Mouse (Mus musculus): ENCODE results near the gene Ddx41. TPM values are rescaled to one million over a fixed set of nuclear protein-coding genes. Genes with fewer than 3 reads are reported as not detected.

The Ddx41 gene
- total RNA-seq, 1 experiment from 2014 or later = 67.7 TPM

DNA sequence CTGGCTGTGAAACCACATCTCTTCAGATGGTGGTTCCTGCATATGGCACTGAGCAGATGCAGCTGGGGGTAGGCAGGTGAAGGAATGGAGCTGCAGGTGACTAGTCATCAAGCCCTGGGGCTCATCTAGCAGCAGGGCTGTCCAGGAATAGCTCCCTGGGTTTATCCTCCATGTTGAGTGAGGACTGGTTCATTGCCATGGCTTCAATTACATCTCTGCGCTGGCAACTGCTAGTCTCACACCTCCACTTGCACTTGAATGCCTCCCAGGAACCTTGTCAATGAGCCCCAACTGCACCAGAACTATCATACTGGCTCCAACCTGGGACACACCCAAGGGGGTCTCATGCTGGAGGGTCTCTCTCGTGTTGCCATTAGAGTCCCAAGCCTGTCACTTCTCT is 11.5 kb upstream of the Ddx41 start:
- no peak for ATAC-seq (replicated peaks; ENCODE audit: insufficient number of reproducible peaks, low FRiP score, low TSS enrichment, poor library complexity, severe bottlenecking)

- ATAC-seq (replicated peaks; ENCODE audit: insufficient number of reproducible peaks, low FRiP score, low TSS enrichment, poor library complexity, severe bottlenecking) = no peak
Measured at GRCm38 (mm10) chr13:55544792-55545191, 8.3 kb upstream of the Ddx41 start.

- no peak for ATAC-seq (replicated peaks; ENCODE audit: insufficient number of reproducible peaks, low FRiP score, low TSS enrichment, poor library complexity, severe bottlenecking)
Measured at GRCm38 (mm10) chr13:55543447-55543846, 7.0 kb upstream of the Ddx41 start.

- no peak for ATAC-seq (replicated peaks; ENCODE audit: insufficient number of reproducible peaks, low FRiP score, low TSS enrichment, poor library complexity, severe bottlenecking)
Measured at GRCm38 (mm10) chr13:55542891-55543290, 6.4 kb upstream of the Ddx41 start.

DNA sequence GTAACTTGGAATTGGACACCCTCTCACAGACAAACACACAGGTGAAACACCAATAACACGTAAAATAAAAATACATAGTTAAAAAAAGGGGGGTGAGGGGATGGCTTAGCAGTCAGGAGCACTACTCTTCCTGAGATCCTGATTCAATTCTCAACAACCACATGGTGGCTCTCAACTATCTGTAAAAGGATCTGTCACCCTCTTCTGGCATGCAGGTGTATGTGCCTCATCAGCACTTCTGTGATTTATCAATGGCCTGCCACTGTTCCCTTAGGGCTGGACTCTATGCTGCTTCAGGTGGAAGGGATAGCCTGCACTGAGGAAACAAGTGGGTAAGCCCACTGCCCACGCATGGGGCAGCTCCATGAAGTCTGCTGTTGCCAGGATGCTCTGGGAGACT is 4.5 kb upstream of the Ddx41 start:
- no peak for ATAC-seq (replicated peaks; ENCODE audit: insufficient number of reproducible peaks, low FRiP score, low TSS enrichment, poor library complexity, severe bottlenecking)

DNA sequence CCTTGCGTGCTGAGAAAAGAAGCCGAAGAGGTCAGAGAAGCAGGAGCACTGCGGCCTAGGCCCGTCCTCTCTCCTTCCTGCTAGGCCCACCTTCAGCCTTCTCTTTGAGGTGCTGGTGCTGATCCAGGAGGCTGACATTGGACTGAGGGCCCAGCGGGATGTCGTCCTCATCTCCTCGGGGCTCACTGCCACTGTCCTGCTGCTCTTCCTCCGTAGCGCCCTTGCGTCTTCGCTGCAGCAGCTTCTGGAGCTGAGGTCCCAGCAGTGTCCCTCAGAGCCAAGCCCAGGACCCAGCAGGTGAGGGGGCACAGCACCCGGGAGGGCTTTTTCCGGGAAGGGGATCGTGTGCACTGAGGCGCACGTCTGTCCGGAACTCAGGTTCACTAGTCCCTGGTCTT is 663 bp downstream of the Ddx41 start:
- no peak for ATAC-seq (replicated peaks; ENCODE audit: insufficient number of reproducible peaks, low FRiP score, low TSS enrichment, poor library complexity, severe bottlenecking)

DNA sequence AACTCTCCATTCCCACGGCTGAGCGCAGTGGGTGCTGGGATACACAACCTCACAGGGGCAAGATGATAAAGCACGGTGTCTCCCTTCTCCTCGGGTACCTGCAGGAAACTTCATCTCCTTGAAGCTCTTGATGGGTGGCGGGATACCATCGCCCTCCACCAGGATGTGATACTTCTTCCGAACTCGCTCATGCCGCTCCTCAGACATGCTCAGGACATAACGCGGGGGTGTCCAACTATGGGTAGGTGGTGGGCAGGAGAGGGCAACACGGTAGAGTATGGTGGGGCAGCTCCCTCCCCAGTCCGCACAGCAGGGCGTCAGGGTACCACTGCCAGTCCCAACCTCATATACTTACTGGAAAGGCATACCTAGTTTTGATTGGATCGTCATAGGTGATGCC is 1.3 kb downstream of the Ddx41 start:
- ATAC-seq (replicated peaks; ENCODE audit: insufficient number of reproducible peaks, low FRiP score, low TSS enrichment, poor library complexity, severe bottlenecking) = no peak

DNA sequence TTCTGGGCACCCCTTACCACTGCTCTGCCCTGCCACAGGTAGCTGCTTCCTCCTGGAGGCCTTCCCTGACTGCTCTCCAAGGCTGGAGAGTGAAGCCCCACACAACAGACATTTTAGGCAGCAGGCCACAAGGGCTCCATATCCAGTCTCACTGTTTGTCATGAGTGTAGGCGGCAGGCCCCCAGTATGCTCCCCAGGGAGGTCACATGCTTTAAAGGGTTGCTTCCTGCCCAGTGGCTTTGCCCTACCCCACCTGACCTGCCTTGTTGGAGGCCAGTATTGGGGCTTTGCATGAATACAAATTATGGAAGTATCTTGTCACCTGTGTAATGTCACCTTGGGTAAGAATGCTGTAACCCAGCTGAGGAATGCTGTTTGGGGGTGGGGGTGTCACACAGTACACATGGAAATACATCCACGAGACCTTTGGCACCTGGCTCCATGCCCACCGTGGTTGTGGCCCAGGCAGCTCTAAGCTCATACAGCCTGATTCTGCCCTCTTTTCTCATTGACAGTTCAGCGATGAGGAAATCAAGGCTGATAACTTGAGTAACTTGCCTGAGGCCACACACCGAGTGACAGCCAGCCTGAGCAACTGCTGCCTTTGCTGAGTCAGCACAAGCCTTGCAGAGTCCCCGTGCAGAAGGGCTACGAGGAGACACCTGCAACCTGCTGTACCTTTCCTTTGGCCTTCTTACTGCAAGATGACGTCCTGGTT is 7.1 kb downstream of the Ddx41 start, which contains the start of gene Dok3:
TSS of gene Dok3 (minus strand) at position 99 of the 718 bp plus-strand sequence.
- ATAC-seq (replicated peaks; ENCODE audit: insufficient number of reproducible peaks, low FRiP score, low TSS enrichment, poor library complexity, severe bottlenecking) = no peak

DNA sequence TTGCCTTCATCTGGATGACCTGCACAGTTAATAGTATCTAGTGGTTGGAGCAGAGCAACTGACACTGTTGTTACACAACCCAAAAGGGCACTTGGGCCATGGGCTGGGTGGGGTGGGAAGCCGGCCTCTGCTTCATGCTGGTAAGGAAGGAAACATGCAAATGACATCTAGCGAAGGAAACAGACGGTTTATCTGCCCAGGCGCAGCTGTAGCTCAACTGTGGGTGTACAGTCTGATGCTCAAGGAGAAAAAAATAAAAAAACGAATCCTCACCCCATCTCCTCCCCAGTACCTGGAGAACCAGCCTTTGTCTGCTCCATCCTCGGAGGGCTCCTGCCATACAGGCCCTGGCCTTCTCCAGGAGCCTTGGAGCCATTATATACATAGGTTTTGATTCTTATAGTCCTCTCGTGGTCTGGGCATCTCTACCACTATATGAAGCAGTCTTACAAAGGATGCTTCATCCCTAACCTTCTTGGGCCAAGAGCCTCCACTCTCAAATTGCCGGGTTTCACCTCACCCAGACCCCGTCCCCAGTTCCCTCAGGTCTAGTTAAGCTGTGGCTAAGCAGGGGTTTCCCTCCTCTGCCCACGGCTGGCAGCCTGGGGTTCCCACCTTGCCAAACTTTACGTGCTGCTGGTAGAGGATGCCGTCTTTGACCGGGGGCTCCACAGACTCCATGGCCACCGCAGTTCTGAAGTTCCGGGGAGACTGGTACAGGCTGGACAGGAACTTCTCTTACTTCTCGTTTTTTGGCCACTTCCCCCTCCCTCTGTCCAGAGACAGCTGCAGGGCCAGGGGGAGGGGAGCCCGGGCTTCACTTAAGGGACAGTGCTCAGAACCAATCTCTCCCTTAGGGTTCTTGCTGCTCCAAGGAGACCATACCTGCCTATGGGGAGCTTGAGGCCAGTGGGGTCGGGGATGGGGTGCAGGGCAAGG is 8.4 kb downstream of the Ddx41 start:
- peak; percentile 69 for ATAC-seq (replicated peaks; ENCODE audit: insufficient number of reproducible peaks, low FRiP score, low TSS enrichment, poor library complexity, severe bottlenecking)

DNA sequence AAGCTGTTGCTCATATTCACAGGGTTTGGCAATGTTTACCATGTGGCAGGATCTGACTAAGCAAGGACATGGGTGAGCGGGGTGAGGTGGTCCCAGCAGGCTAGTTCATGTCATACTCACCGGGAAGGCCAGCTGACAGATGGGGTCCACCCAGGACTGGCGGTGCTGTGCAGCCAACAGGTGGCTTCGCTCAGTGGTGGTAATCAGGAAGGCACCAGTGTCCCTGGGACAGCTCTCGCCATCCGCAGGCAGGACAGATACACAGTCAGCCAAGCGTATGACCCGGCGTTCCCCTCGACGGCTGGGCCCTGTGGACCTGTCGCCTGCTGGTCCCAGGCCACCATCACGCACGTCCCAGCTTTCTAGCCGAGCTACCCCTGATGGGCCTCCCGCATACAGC is 9.2 kb downstream of the Ddx41 start:
- ATAC-seq (replicated peaks; ENCODE audit: insufficient number of reproducible peaks, low FRiP score, low TSS enrichment, poor library complexity, severe bottlenecking) = no peak

DNA sequence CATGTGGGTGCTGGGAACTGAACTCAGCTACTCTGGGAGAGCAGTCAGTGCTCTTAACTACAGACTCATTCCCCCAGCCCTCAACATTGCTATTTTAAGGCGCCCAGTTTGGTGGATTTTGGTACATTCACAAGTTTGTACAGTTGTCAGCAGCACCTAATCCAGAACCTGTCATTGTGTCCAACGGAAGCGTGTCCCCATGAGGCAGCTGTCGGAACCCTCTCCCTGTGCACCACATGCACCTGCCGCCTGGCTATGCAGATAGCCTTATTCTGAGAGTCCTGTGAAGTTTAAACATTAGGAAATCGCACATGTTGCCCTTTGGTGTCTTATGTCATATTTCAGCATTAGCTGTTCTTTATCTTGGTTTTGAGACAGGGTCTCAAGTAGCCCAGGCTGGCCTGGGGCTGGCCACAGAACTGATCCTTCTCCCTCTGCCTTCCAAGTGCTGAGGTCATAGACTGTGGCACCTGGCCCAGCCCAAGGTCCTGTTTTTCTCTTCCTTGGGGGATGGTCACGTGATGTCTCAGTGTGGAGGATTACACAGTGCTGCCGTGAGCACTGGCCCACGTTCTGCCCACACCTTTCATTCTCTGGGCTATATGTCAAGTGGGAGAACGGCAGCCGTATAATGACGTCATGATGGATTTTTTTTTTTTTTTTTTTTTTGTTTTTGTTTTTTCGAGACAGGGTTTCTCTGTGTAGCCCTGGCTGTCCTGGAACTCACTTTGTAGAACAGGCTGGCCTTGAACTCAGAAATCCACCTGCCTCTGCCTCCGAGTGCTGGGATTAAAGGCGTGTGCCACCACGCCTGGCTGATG is 10.5 kb downstream of the Ddx41 start:
- no peak for ATAC-seq (replicated peaks; ENCODE audit: insufficient number of reproducible peaks, low FRiP score, low TSS enrichment, poor library complexity, severe bottlenecking)

DNA sequence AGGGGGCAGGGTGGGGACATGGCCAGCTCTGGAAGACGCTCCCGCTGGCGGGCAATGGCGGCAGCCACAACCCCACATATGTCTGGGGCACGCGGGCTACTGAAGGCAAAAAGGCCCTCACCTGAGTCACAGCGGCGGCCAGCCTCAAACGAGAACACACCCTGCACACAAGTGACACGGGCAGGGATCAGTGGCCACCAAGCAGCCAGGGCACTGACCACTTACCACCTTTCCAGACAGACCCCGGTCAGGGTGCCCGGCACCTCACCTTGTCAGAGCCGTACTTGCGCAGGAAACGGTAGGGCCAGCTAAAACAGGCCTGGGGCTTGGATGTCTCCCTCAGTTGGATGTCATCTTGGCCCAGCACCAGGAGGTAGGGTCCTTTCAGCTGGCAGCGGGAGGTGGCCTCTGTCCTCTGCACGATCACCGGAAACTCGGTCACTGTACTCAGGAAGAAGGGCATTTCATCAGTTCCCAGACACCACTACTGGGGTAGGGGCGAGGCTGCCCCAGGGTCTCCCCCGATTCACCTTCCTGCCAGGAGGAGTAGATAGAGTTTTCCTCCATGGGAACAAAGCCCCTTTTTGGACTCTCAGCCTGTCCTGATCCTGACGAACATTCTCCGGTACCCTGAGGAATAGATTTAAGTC is 12.4 kb downstream of the Ddx41 start:
- no peak for ATAC-seq (replicated peaks; ENCODE audit: insufficient number of reproducible peaks, low FRiP score, low TSS enrichment, poor library complexity, severe bottlenecking)

- no peak for ATAC-seq (replicated peaks; ENCODE audit: insufficient number of reproducible peaks, low FRiP score, low TSS enrichment, poor library complexity, severe bottlenecking)
Measured at GRCm38 (mm10) chr13:55523278-55523677, 13.2 kb downstream of the Ddx41 start.

GRCm38 (mm10) chr13:55522730-55523129 is 13.7 kb downstream of the Ddx41 start:
- no peak for ATAC-seq (replicated peaks; ENCODE audit: insufficient number of reproducible peaks, low FRiP score, low TSS enrichment, poor library complexity, severe bottlenecking)

- ATAC-seq (replicated peaks; ENCODE audit: insufficient number of reproducible peaks, low FRiP score, low TSS enrichment, poor library complexity, severe bottlenecking) = peak; percentile 32
Measured at GRCm38 (mm10) chr13:55519606-55520005, 16.9 kb downstream of the Ddx41 start.

- peak; percentile 64 for ATAC-seq (replicated peaks; ENCODE audit: insufficient number of reproducible peaks, low FRiP score, low TSS enrichment, poor library complexity, severe bottlenecking)
Measured at GRCm38 (mm10) chr13:55516955-55517354, 19.5 kb downstream of the Ddx41 start.

DNA sequence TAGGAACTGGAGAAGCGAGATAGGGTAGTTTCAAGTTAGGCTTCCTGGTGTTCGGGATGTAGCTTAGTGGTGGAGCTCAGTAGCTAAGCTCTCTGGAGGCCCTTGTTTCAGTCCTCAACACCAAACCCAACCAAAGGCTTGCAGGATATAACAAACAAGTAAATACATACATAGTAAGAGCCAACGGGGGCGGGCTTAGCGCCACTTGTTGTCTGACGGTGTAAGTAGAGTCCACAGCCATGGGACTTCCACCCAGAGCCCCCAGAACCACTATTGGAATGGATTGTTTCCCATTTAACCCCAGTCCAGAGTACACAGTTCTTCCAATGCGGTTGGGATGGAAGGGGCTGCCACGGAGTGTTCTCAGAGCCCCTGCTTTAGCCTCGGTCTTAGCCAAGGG is 22.6 kb downstream of the Ddx41 start:
- no peak for ATAC-seq (replicated peaks; ENCODE audit: insufficient number of reproducible peaks, low FRiP score, low TSS enrichment, poor library complexity, severe bottlenecking)

GRCm38 (mm10) chr13:55513111-55513748 is 23.2 kb downstream of the Ddx41 start, which contains the start of gene Pdlim7:
Pdlim7 (minus strand) TSS chr13:55513676.
- peak; percentile 56 for ATAC-seq (replicated peaks; ENCODE audit: insufficient number of reproducible peaks, low FRiP score, low TSS enrichment, poor library complexity, severe bottlenecking)

Data from monocyte, adult 5-6 weeks (primary cell).